Mouse (Mus musculus) cerebellum, postnatal 4 days (tissue): ENCODE measurements around the gene Patj.

Source experiments
- DNase-seq, 2 experiments: peaks; one replicate each; pipeline ENCODE4 v3.0.0; 2022; ENCODE audit warnings: low spot score in 2 of 2, mixed read lengths in 1 of 2

Patj gene

GRCm38 (mm10) chr4:98653650-98654049 is 258.1 kb downstream of the Patj start:
- no peak for DNase-seq

- DNase-seq, result peak in 1 of 2 experiments; percentile 9
These were observed 258.8 kb downstream of the Patj start for GRCm38 (mm10) chr4:98654419-98654821.

GRCm38 (mm10) chr4:98656759-98657158 is 261.2 kb downstream of the Patj start:
- no peak for DNase-seq

- no peak for DNase-seq
These were observed 263.4 kb downstream of the Patj start for GRCm38 (mm10) chr4:98659032-98659431.

GRCm38 (mm10) chr4:98660534-98660933 is 264.9 kb downstream of the Patj start:
- no peak for DNase-seq

GRCm38 (mm10) chr4:98665884-98666283 is 270.3 kb downstream of the Patj start:
- peak in 1 of 2 experiments; percentile 23 for DNase-seq

GRCm38 (mm10) chr4:98666451-98666850 is 270.9 kb downstream of the Patj start:
- DNase-seq, result no peak

GRCm38 (mm10) chr4:98667009-98667408 is 271.4 kb downstream of the Patj start:
- DNase-seq, result no peak

GRCm38 (mm10) chr4:98677506-98677905 is 281.9 kb downstream of the Patj start:
- DNase-seq, result no peak

- no peak for DNase-seq
These were observed 291.2 kb downstream of the Patj start for GRCm38 (mm10) chr4:98686678-98687267.

- DNase-seq, result no peak
These were observed 292.5 kb downstream of the Patj start for GRCm38 (mm10) chr4:98688116-98688515.

GRCm38 (mm10) chr4:98688520-98688919 is 292.9 kb downstream of the Patj start:
- no peak for DNase-seq

- DNase-seq, result no peak
These were observed 294.4 kb downstream of the Patj start for GRCm38 (mm10) chr4:98689988-98690387.

GRCm38 (mm10) chr4:98693465-98694185 is 298.0 kb downstream of the Patj start:
- DNase-seq, result no peak

GRCm38 (mm10) chr4:98697932-98698331 is 302.3 kb downstream of the Patj start:
- DNase-seq, result no peak

- DNase-seq, result no peak
These were observed 303.3 kb downstream of the Patj start for GRCm38 (mm10) chr4:98698921-98699320.

- no peak for DNase-seq
These were observed 304.6 kb downstream of the Patj start for GRCm38 (mm10) chr4:98700156-98700555.

- peak; percentile 59 to 81 for DNase-seq
These were observed 306.8 kb downstream of the Patj start for GRCm38 (mm10) chr4:98702201-98702894.

- DNase-seq, result no peak
These were observed 315.3 kb downstream of the Patj start for GRCm38 (mm10) chr4:98710891-98711290.

- DNase-seq, result no peak
These were observed 322.4 kb downstream of the Patj start for GRCm38 (mm10) chr4:98717735-98718546.

- no peak for DNase-seq
These were observed 322.9 kb downstream of the Patj start for GRCm38 (mm10) chr4:98718547-98718917.

GRCm38 (mm10) chr4:98722454-98722853 is 326.9 kb downstream of the Patj start:
- peak; percentile 49 to 74 for DNase-seq
